Mouse (Mus musculus) spleen, postnatal 36 days (tissue): ENCODE measurements around the gene Trim6.
"Not testable (repeated sequence)": the region's sequence is repeated elsewhere in the genome, so short reads cannot be mapped to it uniquely, and the experiment has no call there.

Experiments used
- DNase-seq, 2 experiments: peaks; one replicate each; pipeline ENCODE4 v3.0.0; 2022; ENCODE audit warnings: low spot score in 2 of 2, mixed read lengths in 1 of 2

Gene Trim6

GRCm38 (mm10) chr7:104218701-104219569, at the start of gene Trim6:
TSS of gene Trim6 (plus strand) at chr7:104218793.
- DNase-seq: no peak

GRCm38 (mm10) chr7:104169634-104170204, 48.9 kb upstream of the Trim6 start:
- DNase-seq: peak; percentile 22 to 29

GRCm38 (mm10) chr7:104175085-104175484, 43.5 kb upstream of the Trim6 start:
- no peak for DNase-seq

- no peak for DNase-seq
Measured at GRCm38 (mm10) chr7:104178422-104179054, 40.1 kb upstream of the Trim6 start.

GRCm38 (mm10) chr7:104179074-104179473, 39.5 kb upstream of the Trim6 start:
- DNase-seq: no peak

- no peak for DNase-seq
Measured at GRCm38 (mm10) chr7:104183292-104183691, 35.3 kb upstream of the Trim6 start, which contains the start of gene Olfr648. TSS of gene Olfr648 (minus strand) at chr7:104183392.

- DNase-seq: no peak
Measured at GRCm38 (mm10) chr7:104191275-104191674, 27.3 kb upstream of the Trim6 start.

- no peak for DNase-seq
Measured at GRCm38 (mm10) chr7:104195885-104196284, 22.7 kb upstream of the Trim6 start, which contains the start of gene Olfr649. TSS of gene Olfr649 (minus strand) at chr7:104195985.

GRCm38 (mm10) chr7:104199822-104200221, 18.8 kb upstream of the Trim6 start:
- DNase-seq: peak; percentile 69 to 75

GRCm38 (mm10) chr7:104206197-104206596, 12.4 kb upstream of the Trim6 start:
- DNase-seq: no peak

- no peak for DNase-seq
Measured at GRCm38 (mm10) chr7:104216011-104216535, 2.5 kb upstream of the Trim6 start.

- no peak for DNase-seq
Measured at GRCm38 (mm10) chr7:104217881-104218280, 712 bp upstream of the Trim6 start.

GRCm38 (mm10) chr7:104231203-104231602, 12.6 kb downstream of the Trim6 start:
- DNase-seq: peak; percentile 24 to 29

- DNase-seq: peak; percentile 21 to 47
Measured at GRCm38 (mm10) chr7:104240857-104241256, 22.3 kb downstream of the Trim6 start.

GRCm38 (mm10) chr7:104243616-104244015, 25.0 kb downstream of the Trim6 start:
- DNase-seq: no peak

GRCm38 (mm10) chr7:104244287-104245181, 25.9 kb downstream of the Trim6 start, which contains the start of gene Trim34a:
TSS of gene Trim34a (plus strand) at chr7:104244457.
- DNase-seq: peak; percentile 77 to 81

GRCm38 (mm10) chr7:104260380-104260779, 41.8 kb downstream of the Trim6 start:
- DNase-seq: not testable (repeated sequence)

- DNase-seq: not testable (repeated sequence)
Measured at GRCm38 (mm10) chr7:104265335-104265734, 46.7 kb downstream of the Trim6 start.

GRCm38 (mm10) chr7:104279361-104279760, 60.8 kb downstream of the Trim6 start:
- DNase-seq: not testable (repeated sequence)
